In the genomic region with DNA sequence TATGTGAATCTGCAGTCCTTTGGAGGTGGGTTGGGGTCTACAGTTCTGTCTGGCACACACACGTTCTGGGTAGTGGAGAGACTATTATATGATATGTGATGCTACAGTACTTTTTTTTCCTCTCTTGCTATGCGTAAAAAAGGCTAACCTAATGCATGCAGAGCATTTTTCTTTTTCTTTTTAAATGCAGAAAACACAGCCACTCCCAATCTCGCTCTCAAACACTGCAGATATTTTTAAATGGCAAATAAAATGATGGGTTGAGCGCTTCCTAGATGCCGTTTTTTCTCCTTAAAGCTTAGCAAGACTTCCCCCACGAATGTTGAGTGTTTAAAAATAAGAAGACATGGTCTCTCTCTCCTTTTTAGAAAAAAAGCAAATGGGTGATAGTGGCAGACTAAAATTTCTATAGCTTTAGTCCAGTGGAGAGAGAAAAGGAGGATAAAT, we compare ENCODE assay signal across 8 mouse cellular contexts. TPM values are rescaled to one million over a fixed set of nuclear protein-coding genes. Genes with fewer than 3 reads are reported as not detected.
DNase-seq lines count a peak whose midpoint lies in the region; ATAC-seq and TF ChIP-seq lines count a peak whose summit lies in the region.

No protein-coding gene starts in this region.

- DNase-seq in lung, embryonic 14.5 days = no peak
- no peak for DNase-seq in lung, postnatal 14 days
- no peak for DNase-seq in embryonic facial prominence, embryonic 11.5 days (ENCODE audit: low spot score)
- no peak for DNase-seq in hindbrain, postnatal 0 days (ENCODE audit: low spot score)
- DNase-seq in cerebellum, postnatal 10 days = no peak

- H3K27ac ChIP-seq in lung, embryonic 14.5 days (ENCODE audit: low read depth) = peak overlapping the region; percentile 96
- H3K27ac ChIP-seq in embryonic facial prominence, embryonic 11.5 days (replicated peaks; ENCODE audit: low read depth, low read length) = no peak overlapping the region
- peak overlapping the region; percentile 91 for H3K27ac ChIP-seq in hindbrain, postnatal 0 days

- no peaks in the 10 kb centered on the region for H3K27me3 ChIP-seq in lung, embryonic 14.5 days (ENCODE audit: insufficient read depth, low read length)
- H3K27me3 ChIP-seq in embryonic facial prominence, embryonic 11.5 days (ENCODE audit: control insufficient read depth, insufficient read depth, low read length) = no peaks in the 10 kb centered on the region
- H3K27me3 ChIP-seq in hindbrain, postnatal 0 days (ENCODE audit: insufficient read depth, low read length) = no peaks in the 10 kb centered on the region
- H3K27me3 ChIP-seq in myocyte (ENCODE audit: control insufficient read depth, insufficient read depth, insufficient read length) = peaks cover 9% of the 10 kb centered on the region

- H3K9me3 ChIP-seq in lung, embryonic 14.5 days (ENCODE audit: low read depth, low read length) = no peaks in the 10 kb centered on the region
- H3K9me3 ChIP-seq in embryonic facial prominence, embryonic 11.5 days (replicated peaks; ENCODE audit: control insufficient read depth, low read length) = no peaks in the 10 kb centered on the region
- H3K9me3 ChIP-seq in hindbrain, postnatal 0 days (ENCODE audit: low read length) = no peaks in the 10 kb centered on the region

- TF ChIP-seq CTCF in lung, embryonic 14.5 days (IDR thresholded peaks at IDR 0.05; ENCODE audit: low read depth) = no peak
- no peak for TF ChIP-seq CTCF in hindbrain, postnatal 0 days (IDR thresholded peaks at IDR 0.05; ENCODE audit: low read depth)

- no peak for TF ChIP-seq POLR2A in myocyte (IDR thresholded peaks at IDR 0.05; ENCODE audit: insufficient read length, low read depth)

- H3K9ac ChIP-seq in lung, embryonic 14.5 days = peak overlapping the region; percentile 79
- H3K9ac ChIP-seq in embryonic facial prominence, embryonic 11.5 days (replicated peaks; ENCODE audit: low read length) = peak overlapping the region; percentile 47
- H3K9ac ChIP-seq in hindbrain, postnatal 0 days (replicated peaks; ENCODE audit: low read length) = peak overlapping the region; percentile 75

- peaks cover 8% of the 10 kb centered on the region for H3K4me1 ChIP-seq in lung, embryonic 14.5 days (ENCODE audit: insufficient read depth)
- H3K4me1 ChIP-seq in embryonic facial prominence, embryonic 11.5 days (ENCODE audit: control insufficient read depth, insufficient read depth, low read length) = peaks cover 3% of the 10 kb centered on the region; the same call in 1 of the 2 replicates
- H3K4me1 ChIP-seq in hindbrain, postnatal 0 days (ENCODE audit: insufficient read depth, low read length) = peaks cover 12% of the 10 kb centered on the region; the same call in 1 of the 2 replicates

- H3K4me3 ChIP-seq in lung, embryonic 14.5 days (ENCODE audit: low read depth, low read length) = peak overlapping the region; percentile 97
- H3K4me3 ChIP-seq in embryonic facial prominence, embryonic 11.5 days (ENCODE audit: low read depth, low read length) = peak overlapping the region; percentile 35
- peak overlapping the region; percentile 93 for H3K4me3 ChIP-seq in hindbrain, postnatal 0 days (ENCODE audit: low read length)
- H3K4me3 ChIP-seq in myocyte = peak overlapping the region; percentile 29

- under 1% methylated on average over 6 of the region's 6 CpGs for WGBS in lung, embryonic 14.5 days
- WGBS in embryonic facial prominence, embryonic 11.5 days = 6% methylated on average over 6 of the region's 6 CpGs
- 2% methylated on average over 6 of the region's 6 CpGs for WGBS in hindbrain, postnatal 0 days

- H3K79me2 ChIP-seq in myocyte (ENCODE audit: control insufficient read depth, insufficient read depth) = no peaks in the 10 kb centered on the region

- ATAC-seq in lung, embryonic 14.5 days (ENCODE audit: insufficient read depth) = no peak
- no peak for ATAC-seq in embryonic facial prominence, embryonic 11.5 days (replicated peaks; ENCODE audit: insufficient number of reproducible peaks, low FRiP score, low TSS enrichment, low read depth)
- no peak for ATAC-seq in hindbrain, postnatal 0 days
- no peak for ATAC-seq in inflammation-experienced regulatory T-cells, adult 6 months
- no peak for ATAC-seq in megakaryocyte progenitor cell, adult 5-6 weeks (replicated peaks; ENCODE audit: poor library complexity)

- H3K4me2 ChIP-seq in lung, embryonic 14.5 days = peak overlapping the region; percentile 85
- peak overlapping the region; percentile 65 for H3K4me2 ChIP-seq in embryonic facial prominence, embryonic 11.5 days (ENCODE audit: low read depth, low read length)
- peak overlapping the region; percentile 91 for H3K4me2 ChIP-seq in hindbrain, postnatal 0 days (ENCODE audit: low read depth, low read length)
- H3K4me2 ChIP-seq in myocyte (ENCODE audit: low read depth) = peak overlapping the region; percentile 100

- H3K36me3 ChIP-seq in lung, embryonic 14.5 days (ENCODE audit: insufficient read depth) = no peaks in the 10 kb centered on the region
- H3K36me3 ChIP-seq in embryonic facial prominence, embryonic 11.5 days (replicated peaks; ENCODE audit: control insufficient read depth, insufficient read depth, low read depth, low read length) = no peaks in the 10 kb centered on the region
- no peaks in the 10 kb centered on the region for H3K36me3 ChIP-seq in hindbrain, postnatal 0 days (ENCODE audit: insufficient read depth, low read length)
- no peaks in the 10 kb centered on the region for H3K36me3 ChIP-seq in myocyte (ENCODE audit: control insufficient read depth, insufficient read depth)

- no peak overlapping the region for H3ac ChIP-seq in myocyte (ENCODE audit: control insufficient read depth, insufficient read length)

TF ChIP-seq in myocyte, 11 proteins besides CTCF, POLR2A, EP300 and RAD21:
- TF ChIP-seq POLR2AphosphoS2 (IDR thresholded peaks at IDR 0.05; ENCODE audit: insufficient read length, low read depth) (no peak), MYOG (IDR thresholded peaks at IDR 0.05; ENCODE audit: control insufficient read depth in 1 of 3, insufficient read depth in 1 of 3, insufficient read length in 2 of 3, low read depth in 2 of 3) (no peak), MYOD1 (IDR thresholded peaks at IDR 0.05; ENCODE audit: control insufficient read depth in 1 of 3, insufficient read length in 2 of 3, low read depth in 2 of 3) (no peak), E2F4 (IDR thresholded peaks at IDR 0.05; ENCODE audit: insufficient read depth) (no peak), MAX (IDR thresholded peaks at IDR 0.05; ENCODE audit: low read depth) (no peak), REST (IDR thresholded peaks at IDR 0.05; ENCODE audit: insufficient read depth, insufficient read length) (no peak), CEBPB (IDR thresholded peaks at IDR 0.05; ENCODE audit: insufficient read depth, poor library complexity, severe bottlenecking) (no peak), USF1 (IDR thresholded peaks at IDR 0.05; ENCODE audit: low read depth) (no peak), SRF (IDR thresholded peaks at IDR 0.05; ENCODE audit: control insufficient read depth, insufficient read length, low read depth) (no peak), TCF12 (IDR thresholded peaks at IDR 0.05; ENCODE audit: insufficient read depth, poor library complexity, severe bottlenecking) (no peak), TCF3 (IDR thresholded peaks at IDR 0.05; ENCODE audit: insufficient read length, low read depth) (no peak)
TF ChIP-seq in myocyte: peak in this region for 0.

RNA-seq across cellular contexts. Expression of a gene that starts 0.6 kb away (rescaled TPM):
- polyA plus RNA-seq in lung, embryonic 14.5 days (2014; fragmentation: Nextera tagmentation; extraction: Ambion mirVana) = 119 and 123 TPM in 2 replicates
- 76.6 and 84.8 TPM in 2 replicates for polyA plus RNA-seq in embryonic facial prominence, embryonic 11.5 days (2014; fragmentation: Nextera tagmentation; extraction: Ambion mirVana)
- total RNA-seq in hindbrain, postnatal 0 days (2014; rRNA removed) = 49.7 and 56.7 TPM in 2 replicates
- polyA plus RNA-seq in hindbrain, postnatal 0 days (2015; fragmentation: Nextera tagmentation; extraction: Ambion mirVana) = 65.2 and 68.8 TPM in 2 replicates
- 8.3 TPM for polyA plus RNA-seq in myocyte (2012; fragmentation: generic; extraction: Trizol)
- polyA plus RNA-seq in inflammation-experienced regulatory T-cells, adult 6 months (2017; shearing (Covaris generic)) = 100 to 1,000 TPM; 100 to 138 (median 112) TPM
- 36.6 and 37.5 TPM in 2 replicates for total RNA-seq in megakaryocyte progenitor cell, adult 5-6 weeks (2015)
- 43.8 and 46.8 TPM in 2 replicates for total RNA-seq in megakaryocyte progenitor cell, adult 5-6 weeks (2017)

Comparison
In these comparisons a context has a peak if more than half of its experiments do, and no peak if none do; other contexts are left out.
1. H3K4me3 ChIP-seq: peak in every context shown above with its lines; median percentile 97 in lung, embryonic 14.5 days; 93 in hindbrain, postnatal 0 days; 35 in embryonic facial prominence, embryonic 11.5 days; 29 in myocyte.